Mouse (Mus musculus): ENCODE results near the gene Slc38a9.

GRCm38 (mm10) chr13:112737110-112737509 lies 76.6 kb downstream of the Slc38a9 start:
- TF ChIP-seq ZC3H11A (IDR thresholded peaks at IDR 0.05; ENCODE audit: borderline replicate concordance, low read depth, low read length), result no peak
- no peak for TF ChIP-seq HCFC1 (IDR thresholded peaks at IDR 0.05; ENCODE audit: borderline replicate concordance, insufficient read depth, low read length)
